In the genomic region with DNA sequence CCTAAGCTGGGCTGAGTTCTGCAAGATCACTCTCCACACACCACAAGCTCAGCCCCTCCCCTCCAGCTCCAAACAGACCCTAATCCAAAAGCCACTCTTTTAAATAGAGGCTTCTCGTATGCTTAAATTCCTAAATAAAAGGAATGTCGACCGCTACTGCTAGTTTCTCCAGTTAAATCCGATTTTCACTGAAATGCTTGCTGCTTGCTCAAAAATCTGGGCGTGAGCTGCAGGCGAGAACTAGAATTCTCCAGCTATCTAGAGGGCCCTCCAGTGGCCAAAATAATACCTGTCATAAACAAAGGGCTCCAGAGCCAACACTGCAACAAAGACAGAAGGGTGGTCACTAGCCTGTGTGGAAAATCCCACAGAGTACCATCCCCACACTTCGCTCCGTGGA, we compare ENCODE assay signal across 8 mouse cellular contexts.
DNase-seq lines count a peak whose midpoint lies in the region; ATAC-seq and TF ChIP-seq lines count a peak whose summit lies in the region.

No protein-coding gene starts in this region.

- DNase-seq in cerebellum, postnatal 14 days = peak; percentile 75 to 84
- DNase-seq in cerebellum, adult 9-11 months = no peak
- DNase-seq in frontal cortex, postnatal 25 days (ENCODE audit: low spot score in 2 of 2) = peak; percentile 45 to 57
- peak; percentile 68 to 74 for DNase-seq in left cerebral cortex, adult 2 months (ENCODE audit: extremely low spot score in 1 of 2, low spot score in 2 of 2)
- DNase-seq in telencephalon, adult 2 months (ENCODE audit: low read depth, low spot score) = peak; percentile 66

- no peak overlapping the region for H3K27ac ChIP-seq in bone marrow macrophage, adult 2 months (ENCODE audit: insufficient read depth, low read depth, low read length)
- peak overlapping the region; percentile 97 for H3K27ac ChIP-seq in hindbrain, embryonic 15.5 days (replicated peaks)
- peak overlapping the region; percentile 74; the same call in 1 of the 2 replicates for H3K27ac ChIP-seq in left cerebral cortex, adult 2 months
- peak overlapping the region; percentile 98 for H3K27ac ChIP-seq in midbrain, embryonic 13.5 days

- 2% methylated on average over 8 of the region's 8 CpGs for WGBS in hindbrain, embryonic 15.5 days
- 4% methylated on average over 8 of the region's 8 CpGs for WGBS in midbrain, embryonic 13.5 days

- peak overlapping the region; percentile 56 for H3K9ac ChIP-seq in hindbrain, embryonic 15.5 days
- H3K9ac ChIP-seq in midbrain, embryonic 13.5 days (replicated peaks) = peak overlapping the region; percentile 78

- H3K9me3 ChIP-seq in hindbrain, embryonic 15.5 days = no peaks in the 10 kb centered on the region
- H3K9me3 ChIP-seq in midbrain, embryonic 13.5 days = no peaks in the 10 kb centered on the region

- peak; percentile 42; the same call in 1 of the 2 replicates for ATAC-seq in hindbrain, embryonic 15.5 days (ENCODE audit: low FRiP score, low read depth)
- peak; percentile 49 for ATAC-seq in midbrain, embryonic 13.5 days

- TF ChIP-seq CTCF in bone marrow macrophage, adult 2 months (IDR thresholded peaks at IDR 0.05; ENCODE audit: low read depth, low read length) = peak; percentile 42; the same call in 1 of the 2 replicates
- peak; percentile 85 for TF ChIP-seq CTCF in left cerebral cortex, adult 2 months (IDR thresholded peaks at IDR 0.05)

- H3K27me3 ChIP-seq in hindbrain, embryonic 15.5 days = no peaks in the 10 kb centered on the region
- H3K27me3 ChIP-seq in midbrain, embryonic 13.5 days = no peaks in the 10 kb centered on the region

- H3K4me2 ChIP-seq in hindbrain, embryonic 15.5 days = peak overlapping the region; percentile 77
- peak overlapping the region; percentile 70 for H3K4me2 ChIP-seq in midbrain, embryonic 13.5 days (replicated peaks)

- peaks cover 8% of the 10 kb centered on the region for H3K4me1 ChIP-seq in bone marrow macrophage, adult 2 months (ENCODE audit: control insufficient read depth, insufficient read depth, low read length)
- H3K4me1 ChIP-seq in hindbrain, embryonic 15.5 days (replicated peaks) = peaks cover 48% of the 10 kb centered on the region
- H3K4me1 ChIP-seq in midbrain, embryonic 13.5 days (replicated peaks) = peaks cover 51% of the 10 kb centered on the region

- H3K4me3 ChIP-seq in bone marrow macrophage, adult 2 months (ENCODE audit: insufficient read depth, low read length) = no peak overlapping the region
- H3K4me3 ChIP-seq in hindbrain, embryonic 15.5 days = peak overlapping the region; percentile 28
- peak overlapping the region; percentile 23 for H3K4me3 ChIP-seq in left cerebral cortex, adult 2 months
- peak overlapping the region; percentile 14 for H3K4me3 ChIP-seq in midbrain, embryonic 13.5 days (replicated peaks)

- TF ChIP-seq POLR2A in bone marrow macrophage, adult 2 months (IDR thresholded peaks at IDR 0.05; ENCODE audit: borderline replicate concordance, low read depth, low read length) = no peak

- H3K36me3 ChIP-seq in hindbrain, embryonic 15.5 days = no peaks in the 10 kb centered on the region
- H3K36me3 ChIP-seq in midbrain, embryonic 13.5 days = no peaks in the 10 kb centered on the region

- intact Hi-C loops in left cerebral cortex, adult 2 months (cut with DNase I) = loop anchor here (5.0 kb wide), 1 partner anchor 576 kb away; no protein-coding TSS in a partner anchor
